Mouse (Mus musculus) lung, adult 18-20 months (tissue): ENCODE results near the gene Tmem150b.
A peak's percentile ranks its signal among the peaks of the same experiment; 100 is the strongest.

Experiments
- DNase-seq, 2 experiments: peaks; one replicate each; pipeline ENCODE4 v3.0.0; 2022; ENCODE audit warnings: mixed read lengths in 2 of 2

Gene Tmem150b

GRCm38 (mm10) chr7:4659911-4660443 lies 65.1 kb downstream of the Tmem150b start:
- DNase-seq = no peak

- DNase-seq = peak; percentile 97 to 98
Observed at GRCm38 (mm10) chr7:4658912-4659551, 66.0 kb downstream of the Tmem150b start, which contains the start of gene Ppp6r1. Gene Ppp6r1 (minus strand): TSS chr7:4659019.

GRCm38 (mm10) chr7:4658128-4658907 lies 66.7 kb downstream of the Tmem150b start:
- peak in 1 of 2 experiments; percentile 25 for DNase-seq

- DNase-seq = peak; percentile 49 to 71
Observed at GRCm38 (mm10) chr7:4657521-4658127, 67.4 kb downstream of the Tmem150b start.
